Mouse (Mus musculus) heart, postnatal 0 days (tissue): Measurements from ENCODE around the gene Gm42372. TPM values are rescaled to one million over a fixed set of nuclear protein-coding genes. Genes with fewer than 3 reads are reported as not detected.

ENCODE experiments used
- ATAC-seq: fragments of 200-750 bp; cut with Nextera tagmentation; 2 replicates; pipeline ENCODE4 v1.8.0; 2017; ENCODE audit warnings: low read depth, moderate number of reproducible peaks, moderate library complexity; ENCODE audit not compliant: insufficient read depth
- DNase-seq: peaks from one replicate; pipeline ENCODE4 v3.0.0-alpha.2; 2016; ENCODE audit warnings: low spot score
- H3K27ac ChIP-seq: fragments of 300-500 bp; sonication (generic); 2 replicates; pipeline ENCODE4 v1.5.1; 2014; ENCODE audit warnings: low read depth, mild to moderate bottlenecking
- H3K27me3 ChIP-seq: fragments of 300-500 bp; sonication (generic); 2 replicates; pipeline ENCODE4 v1.6.1; 2014; ENCODE audit warnings: low read length, mixed read lengths; ENCODE audit not compliant: control insufficient read depth, insufficient read depth
- H3K36me3 ChIP-seq: fragments of 300-500 bp; sonication (generic); replicated peaks from 2 replicates; pipeline ENCODE4 v1.6.1; 2014; ENCODE audit warnings: low read length, mixed read lengths; ENCODE audit not compliant: control insufficient read depth, insufficient read depth
- H3K4me1 ChIP-seq: fragments of 300-500 bp; sonication (generic); 2 replicates; pipeline ENCODE4 v1.6.1; 2014; ENCODE audit warnings: antibody characterized with exemption; ENCODE audit not compliant: control insufficient read depth, insufficient read depth
- H3K4me2 ChIP-seq: fragments of 300-500 bp; sonication (generic); 2 replicates; pipeline ENCODE4 v1.6.1; 2014; ENCODE audit warnings: low read depth, mild to moderate bottlenecking, low read length, moderate library complexity
- H3K4me3 ChIP-seq: fragments of 300-500 bp; sonication (generic); 2 replicates; pipeline ENCODE4 v1.5.1; 2014; ENCODE audit warnings: low read depth, low read length
- H3K9ac ChIP-seq: fragments of 300-500 bp; sonication (generic); replicated peaks from 2 replicates; pipeline ENCODE4 v1.6.1; 2014; ENCODE audit warnings: low read depth, low read length, mixed read lengths
- H3K9me3 ChIP-seq: fragments of 300-500 bp; sonication (generic); replicated peaks from 2 replicates; pipeline ENCODE4 v1.6.1; 2016; ENCODE audit warnings: low read length; ENCODE audit not compliant: control insufficient read depth
- CTCF ChIP-seq: IDR thresholded peaks from 2 replicates; pipeline ENCODE4 v1.5.1; 2016; ENCODE audit warnings: antibody characterized with exemption, control low read depth, low read depth
- EP300 ChIP-seq: IDR thresholded peaks from 2 replicates; pipeline ENCODE4 v1.6.1; 2016; ENCODE audit warnings: antibody characterized with exemption, low read depth
- WGBS: fragments of 180-500 bp; shearing (Covaris S2); extraction: QIAGEN DNeasy Blood & Tissue Kit; methylation state at CpG from one replicate; pipeline ENCODE4 v1.1.7; 2014; 5-methylcytosine and 5-hydroxymethylcytosine counted together
- polyA plus RNA-seq: library from polyadenylated mRNA; unstranded; fragments of >200 nt; fragmentation: Nextera tagmentation; extraction: Ambion mirVana; gene quantifications from 2 replicates; pipeline ENCODE4 v1.2.1, GENCODE M21; 2015
- total RNA-seq: library from RNA; depleted of rRNA; stranded (reverse); fragments of >200 nt; gene quantifications from 2 replicates; pipeline ENCODE4 v1.2.3, GENCODE M21; 2014; ENCODE audit warnings: low replicate concordance

The Gm42372 gene
- total and polyA plus RNA-seq, 2 experiments from 2014 or later, result not detected

GRCm38 (mm10) chr7:17025505-17025894, 42.6 kb downstream of the Gm42372 start:
- H3K4me1 ChIP-seq, result peaks cover 51% of the 10 kb centered on the region
- WGBS, result 37% methylated on average over 4 of the region's 4 CpGs
- H3K9ac ChIP-seq, result peak overlapping the region; percentile 24; the same call in 1 of the 2 replicates

GRCm38 (mm10) chr7:17025896-17026622, 43.2 kb downstream of the Gm42372 start:
- Histone ChIP-seq H3K9me3 (no peaks in the 10 kb centered on the region), H3K9ac (peak overlapping the region; percentile 17; the same call in 1 of the 2 replicates), H3K27me3 (no peaks in the 10 kb centered on the region), H3K4me2 (peak overlapping the region; percentile 68), H3K36me3 (peaks cover 20% of the 10 kb centered on the region), H3K4me3 (peak overlapping the region; percentile 96), H3K4me1 (peaks cover 51% of the 10 kb centered on the region), H3K27ac (peak overlapping the region; percentile 75; the same call in 1 of the 2 replicates)
- DNase-seq (no peak), ATAC-seq (no peak)
- 40% methylated on average over 9 of the region's 9 CpGs for WGBS
- TF ChIP-seq CTCF (no peak), EP300 (no peak)

More at GRCm38 (mm10) chr7:17025505-17025894, 42.6 kb downstream of the Gm42372 start:
- H3K27ac ChIP-seq, result peak overlapping the region; percentile 75
- TF ChIP-seq CTCF (no peak), EP300 (no peak)
- H3K4me3 ChIP-seq, result no peak overlapping the region
- H3K27me3 ChIP-seq, result no peaks in the 10 kb centered on the region
- no peak for ATAC-seq
- DNase-seq, result no peak
- peaks cover 22% of the 10 kb centered on the region for H3K36me3 ChIP-seq
- no peaks in the 10 kb centered on the region for H3K9me3 ChIP-seq
- H3K4me2 ChIP-seq, result peak overlapping the region; percentile 68

GRCm38 (mm10) chr7:17026710-17027587, 44.1 kb downstream of the Gm42372 start:
- peaks cover 51% of the 10 kb centered on the region for H3K4me1 ChIP-seq
- H3K36me3 ChIP-seq, result peaks cover 20% of the 10 kb centered on the region
- peak overlapping the region; percentile 69 for H3K9ac ChIP-seq
- DNase-seq (peak; percentile 69), ATAC-seq (peak; percentile 53)
- TF ChIP-seq CTCF (peak; percentile 58), EP300 (no peak)
- WGBS, result 2% methylated on average over 24 of the region's 24 CpGs
- no peaks in the 10 kb centered on the region for H3K9me3 ChIP-seq
- no peaks in the 10 kb centered on the region for H3K27me3 ChIP-seq
- H3K4me3 ChIP-seq, result peak overlapping the region; percentile 96
- H3K4me2 ChIP-seq, result peak overlapping the region; percentile 68
- H3K27ac ChIP-seq, result peak overlapping the region; percentile 93

GRCm38 (mm10) chr7:17027588-17028343, 44.9 kb downstream of the Gm42372 start, which contains the start of gene Ppp5c:
Ppp5c (minus strand) TSS chr7:17027924.
- H3K27ac ChIP-seq, result peak within 1 kb of the TSS; percentile 93
- H3K27me3 ChIP-seq, result no peaks in the 10 kb centered on the region
- peaks cover 43% of the 10 kb centered on the region for H3K4me1 ChIP-seq
- TF ChIP-seq EP300, result no peak
- no peak for TF ChIP-seq CTCF
- H3K9ac ChIP-seq, result peak within 1 kb of the TSS; percentile 69
- under 1% methylated on average over 56 of the region's 58 CpGs for WGBS
- peak; percentile 97 for DNase-seq
- H3K4me3 ChIP-seq, result peak within 1 kb of the TSS; percentile 96
- H3K36me3 ChIP-seq, result peaks cover 22% of the 10 kb centered on the region
- H3K4me2 ChIP-seq, result peak within 1 kb of the TSS; percentile 68
- H3K9me3 ChIP-seq, result no peaks in the 10 kb centered on the region
- peak; percentile 79 for ATAC-seq

GRCm38 (mm10) chr7:17028923-17029322, 46.0 kb downstream of the Gm42372 start:
- Histone ChIP-seq H3K36me3 (peaks cover 34% of the 10 kb centered on the region), H3K9me3 (no peaks in the 10 kb centered on the region), H3K27ac (peak overlapping the region; percentile 93), H3K9ac (no peak overlapping the region), H3K4me3 (no peak overlapping the region), H3K4me1 (peaks cover 31% of the 10 kb centered on the region), H3K27me3 (no peaks in the 10 kb centered on the region), H3K4me2 (no peak overlapping the region)
- no peak for TF ChIP-seq EP300
- DNase-seq, result no peak
- 74% methylated on average over 7 of the region's 7 CpGs for WGBS
- no peak for ATAC-seq
